Mouse (Mus musculus): ENCODE data around the gene F830045P16Rik. TPM values are rescaled to one million over a fixed set of nuclear protein-coding genes. Genes with fewer than 3 reads are reported as not detected.

Gene F830045P16Rik
- polyA plus RNA-seq, 1 experiment from 2014 or later = 0.10 TPM

DNA sequence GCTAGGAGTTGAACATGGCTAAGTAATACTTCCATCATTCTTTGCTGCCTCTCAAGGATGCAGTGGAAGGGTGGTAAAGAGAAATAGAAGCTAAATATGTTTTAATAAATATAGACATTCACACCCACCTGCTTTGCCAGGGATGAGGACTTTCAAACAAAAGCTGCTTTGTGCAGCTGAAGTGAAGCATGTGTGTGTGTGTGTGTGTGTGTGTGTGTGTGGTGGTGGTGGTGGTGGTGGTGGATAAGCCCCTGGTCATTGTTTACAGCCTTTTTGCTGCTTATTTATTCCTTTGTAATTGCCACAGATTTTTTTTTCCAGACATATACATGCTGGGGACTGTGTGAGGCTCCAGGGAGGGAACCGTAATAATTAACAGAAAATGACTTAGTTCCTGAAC is 524 bp upstream of the F830045P16Rik start:
- Histone ChIP-seq H3K27me3 (ENCODE audit: control insufficient read depth, insufficient read depth, low read length) (no peaks in the 10 kb centered on the region), H3K4me2 (no peak overlapping the region), H3K27ac (ENCODE audit: low read depth, low read length) (no peak overlapping the region), H3K4me1 (ENCODE audit: control insufficient read depth, insufficient read depth, low read length) (peaks cover 15% of the 10 kb centered on the region), H3K36me3 (ENCODE audit: control insufficient read depth, insufficient read depth, low read length) (no peaks in the 10 kb centered on the region), H3K9me3 (ENCODE audit: control insufficient read depth, low read length) (no peaks in the 10 kb centered on the region), H3K4me3 (ENCODE audit: low read depth, low read length) (no peak overlapping the region), H3K9ac (ENCODE audit: low read length) (peak overlapping the region; percentile 5; the same call in 1 of the 2 replicates)
- peak; percentile 82 for DNase-seq (ENCODE audit: low spot score, missing footprints)
- WGBS = 63% methylated on average over 1 of the region's 1 CpGs
- no peak for ATAC-seq (ENCODE audit: low FRiP score)

GRCm38 (mm10) chr2:129534886-129535591 is 1.4 kb downstream of the F830045P16Rik start:
- DNase-seq (ENCODE audit: low spot score, missing footprints) (peak; percentile 62), ATAC-seq (ENCODE audit: low FRiP score) (no peak)
- H3K9me3 ChIP-seq (ENCODE audit: control insufficient read depth, low read length) = no peaks in the 10 kb centered on the region
- peaks cover 15% of the 10 kb centered on the region for H3K4me1 ChIP-seq (ENCODE audit: control insufficient read depth, insufficient read depth, low read length)
- no peak overlapping the region for H3K4me2 ChIP-seq
- H3K4me3 ChIP-seq (ENCODE audit: low read depth, low read length) = no peak overlapping the region
- H3K27ac ChIP-seq (ENCODE audit: low read depth, low read length) = no peak overlapping the region
- H3K9ac ChIP-seq (ENCODE audit: low read length) = no peak overlapping the region
- no peaks in the 10 kb centered on the region for H3K36me3 ChIP-seq (ENCODE audit: control insufficient read depth, insufficient read depth, low read length)
- 49% methylated on average over 5 of the region's 5 CpGs for WGBS
- H3K27me3 ChIP-seq (ENCODE audit: control insufficient read depth, insufficient read depth, low read length) = no peaks in the 10 kb centered on the region

GRCm38 (mm10) chr2:129531890-129532289 is 4.5 kb downstream of the F830045P16Rik start:
- no peak overlapping the region for H3K9ac ChIP-seq (ENCODE audit: low read length)
- no peak overlapping the region for H3K4me2 ChIP-seq
- H3K4me3 ChIP-seq (ENCODE audit: low read depth, low read length) = no peak overlapping the region
- no peaks in the 10 kb centered on the region for H3K27me3 ChIP-seq (ENCODE audit: control insufficient read depth, insufficient read depth, low read length)
- 75% methylated on average over 2 of the region's 2 CpGs for WGBS
- ATAC-seq (ENCODE audit: low FRiP score) (no peak), DNase-seq (ENCODE audit: low spot score, missing footprints) (peak; percentile 35)
- no peaks in the 10 kb centered on the region for H3K9me3 ChIP-seq (ENCODE audit: control insufficient read depth, low read length)
- H3K27ac ChIP-seq (ENCODE audit: low read depth, low read length) = no peak overlapping the region
- H3K4me1 ChIP-seq (ENCODE audit: control insufficient read depth, insufficient read depth, low read length) = peaks cover 10% of the 10 kb centered on the region; the same call in 1 of the 2 replicates
- no peaks in the 10 kb centered on the region for H3K36me3 ChIP-seq (ENCODE audit: control insufficient read depth, insufficient read depth, low read length)

- no peak for DNase-seq (ENCODE audit: low spot score, missing footprints)
- Histone ChIP-seq H3K27me3 (ENCODE audit: control insufficient read depth, insufficient read depth, low read length) (no peaks in the 10 kb centered on the region), H3K36me3 (ENCODE audit: control insufficient read depth, insufficient read depth, low read length) (no peaks in the 10 kb centered on the region), H3K4me3 (ENCODE audit: low read depth, low read length) (no peak overlapping the region), H3K9ac (ENCODE audit: low read length) (no peak overlapping the region), H3K4me1 (ENCODE audit: control insufficient read depth, insufficient read depth, low read length) (peaks cover 7% of the 10 kb centered on the region; the same call in 1 of the 2 replicates), H3K27ac (ENCODE audit: low read depth, low read length) (no peak overlapping the region), H3K9me3 (ENCODE audit: control insufficient read depth, low read length) (no peaks in the 10 kb centered on the region), H3K4me2 (no peak overlapping the region)
- no peak for ATAC-seq (ENCODE audit: low FRiP score)
Measured at GRCm38 (mm10) chr2:129531102-129531501, 5.3 kb downstream of the F830045P16Rik start.

- Histone ChIP-seq H3K4me2 (no peak overlapping the region), H3K36me3 (ENCODE audit: control insufficient read depth, insufficient read depth, low read length) (no peaks in the 10 kb centered on the region), H3K27ac (ENCODE audit: low read depth, low read length) (no peak overlapping the region), H3K27me3 (ENCODE audit: control insufficient read depth, insufficient read depth, low read length) (no peaks in the 10 kb centered on the region), H3K4me3 (ENCODE audit: low read depth, low read length) (no peak overlapping the region), H3K9ac (ENCODE audit: low read length) (no peak overlapping the region), H3K4me1 (ENCODE audit: control insufficient read depth, insufficient read depth, low read length) (peaks cover 4% of the 10 kb centered on the region; the same call in 1 of the 2 replicates), H3K9me3 (ENCODE audit: control insufficient read depth, low read length) (no peaks in the 10 kb centered on the region)
- peak; percentile 79 for ATAC-seq (ENCODE audit: low FRiP score)
- 39% methylated on average over 14 of the region's 14 CpGs for WGBS
- peak; percentile 89 for DNase-seq (ENCODE audit: low spot score, missing footprints)
Measured at GRCm38 (mm10) chr2:129529297-129530209, 6.8 kb downstream of the F830045P16Rik start.

DNA sequence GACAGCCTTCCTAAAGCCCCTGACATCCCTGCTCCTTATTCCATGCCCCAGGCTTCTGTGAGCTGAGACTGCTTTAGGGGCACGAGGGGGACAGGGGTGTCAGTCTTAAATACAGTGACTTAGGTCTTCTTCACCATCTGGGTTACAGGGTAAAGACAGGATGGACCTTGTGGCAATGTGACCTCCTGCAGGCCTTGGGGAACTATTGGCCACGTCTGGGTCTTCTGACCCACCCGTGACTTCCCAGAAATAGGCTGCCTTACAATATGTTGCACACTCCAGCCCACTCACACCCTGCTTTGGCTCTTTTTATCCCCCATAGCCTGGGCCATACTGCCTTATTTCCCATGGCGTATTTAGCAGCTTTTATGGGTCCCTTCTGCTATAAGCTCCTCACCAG is 8.5 kb downstream of the F830045P16Rik start:
- WGBS = 91% methylated on average over 4 of the region's 4 CpGs
- H3K4me1 ChIP-seq (ENCODE audit: control insufficient read depth, insufficient read depth, low read length) = peaks cover 4% of the 10 kb centered on the region; the same call in 1 of the 2 replicates
- no peak for ATAC-seq (ENCODE audit: low FRiP score)
- no peak overlapping the region for H3K27ac ChIP-seq (ENCODE audit: low read depth, low read length)
- no peak overlapping the region for H3K9ac ChIP-seq (ENCODE audit: low read length)
- H3K4me3 ChIP-seq (ENCODE audit: low read depth, low read length) = no peak overlapping the region
- H3K4me2 ChIP-seq = no peak overlapping the region
- no peaks in the 10 kb centered on the region for H3K36me3 ChIP-seq (ENCODE audit: control insufficient read depth, insufficient read depth, low read length)
- no peak for DNase-seq (ENCODE audit: low spot score, missing footprints)
- H3K9me3 ChIP-seq (ENCODE audit: control insufficient read depth, low read length) = no peaks in the 10 kb centered on the region
- H3K27me3 ChIP-seq (ENCODE audit: control insufficient read depth, insufficient read depth, low read length) = no peaks in the 10 kb centered on the region

DNA sequence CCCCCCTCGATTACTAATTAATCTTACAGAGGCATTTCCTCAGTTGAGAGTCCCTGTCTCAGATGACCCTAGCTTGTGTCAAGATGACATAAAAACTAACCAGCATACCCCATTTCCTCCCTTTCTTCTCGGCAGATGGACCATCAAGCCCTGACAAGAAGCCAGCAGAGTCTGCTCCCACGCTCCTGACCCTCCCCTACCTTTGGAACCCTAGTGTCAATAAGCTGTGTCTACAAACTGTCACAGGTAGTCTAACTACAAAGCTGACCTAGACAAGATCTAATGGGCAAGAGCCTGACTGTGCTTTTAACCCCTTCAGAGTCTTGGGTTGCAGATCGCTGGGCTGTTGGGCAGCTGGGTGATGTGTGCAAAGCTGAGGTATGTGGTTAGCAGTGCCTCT is 10.1 kb downstream of the F830045P16Rik start:
- 94% methylated on average over 4 of the region's 4 CpGs for WGBS
- ATAC-seq (ENCODE audit: low FRiP score) = no peak
- H3K9ac ChIP-seq (ENCODE audit: low read length) = no peak overlapping the region

DNA sequence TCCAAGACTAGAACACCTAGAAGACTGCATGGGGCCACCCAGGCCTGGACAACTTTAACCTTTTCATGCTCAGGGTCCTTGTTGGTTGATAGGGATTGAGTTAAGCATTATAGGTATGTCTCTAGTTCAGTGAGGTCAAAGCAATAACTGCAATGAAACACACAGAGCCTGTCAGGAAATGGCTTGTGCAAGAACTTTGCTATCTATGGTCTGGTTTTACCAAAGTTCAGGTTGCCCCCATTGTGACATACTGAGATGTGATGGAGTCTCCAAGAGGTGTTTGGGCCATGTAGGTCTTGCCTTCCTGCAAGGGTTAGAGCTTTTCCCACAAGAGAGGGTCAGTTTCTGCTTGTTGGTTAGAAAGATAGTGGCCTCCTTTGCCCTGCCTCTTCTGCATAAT is 10.8 kb downstream of the F830045P16Rik start:
- Histone ChIP-seq H3K27ac (ENCODE audit: low read depth, low read length) (no peak overlapping the region), H3K27me3 (ENCODE audit: control insufficient read depth, insufficient read depth, low read length) (no peaks in the 10 kb centered on the region), H3K9me3 (ENCODE audit: control insufficient read depth, low read length) (no peaks in the 10 kb centered on the region), H3K9ac (ENCODE audit: low read length) (no peak overlapping the region), H3K36me3 (ENCODE audit: control insufficient read depth, insufficient read depth, low read length) (no peaks in the 10 kb centered on the region), H3K4me3 (ENCODE audit: low read depth, low read length) (no peak overlapping the region), H3K4me1 (ENCODE audit: control insufficient read depth, insufficient read depth, low read length) (peaks cover 4% of the 10 kb centered on the region; the same call in 1 of the 2 replicates), H3K4me2 (no peak overlapping the region)
- ATAC-seq (ENCODE audit: low FRiP score) (no peak), DNase-seq (ENCODE audit: low spot score, missing footprints) (peak; percentile 77)

More for the DNA sequence above, 10.1 kb downstream of the F830045P16Rik start:
- DNase-seq (ENCODE audit: low spot score, missing footprints) = peak; percentile 23
- Histone ChIP-seq H3K4me3 (ENCODE audit: low read depth, low read length) (no peak overlapping the region), H3K4me2 (no peak overlapping the region), H3K27ac (ENCODE audit: low read depth, low read length) (no peak overlapping the region), H3K9me3 (ENCODE audit: control insufficient read depth, low read length) (no peaks in the 10 kb centered on the region), H3K4me1 (ENCODE audit: control insufficient read depth, insufficient read depth, low read length) (peaks cover 4% of the 10 kb centered on the region; the same call in 1 of the 2 replicates), H3K36me3 (ENCODE audit: control insufficient read depth, insufficient read depth, low read length) (no peaks in the 10 kb centered on the region), H3K27me3 (ENCODE audit: control insufficient read depth, insufficient read depth, low read length) (no peaks in the 10 kb centered on the region)

GRCm38 (mm10) chr2:129518526-129518925 is 17.9 kb downstream of the F830045P16Rik start:
- ATAC-seq (ENCODE audit: low FRiP score) (no peak), DNase-seq (ENCODE audit: low spot score, missing footprints) (peak; percentile 59)
- H3K4me3 ChIP-seq (ENCODE audit: low read depth, low read length) = no peak overlapping the region
- peaks cover 5% of the 10 kb centered on the region; the same call in 1 of the 2 replicates for H3K4me1 ChIP-seq (ENCODE audit: control insufficient read depth, insufficient read depth, low read length)
- H3K36me3 ChIP-seq (ENCODE audit: control insufficient read depth, insufficient read depth, low read length) = no peaks in the 10 kb centered on the region
- H3K27me3 ChIP-seq (ENCODE audit: control insufficient read depth, insufficient read depth, low read length) = no peaks in the 10 kb centered on the region
- WGBS = 56% methylated on average over 3 of the region's 3 CpGs
- H3K4me2 ChIP-seq = no peak overlapping the region
- no peak overlapping the region for H3K9ac ChIP-seq (ENCODE audit: low read length)
- H3K9me3 ChIP-seq (ENCODE audit: control insufficient read depth, low read length) = no peaks in the 10 kb centered on the region
- no peak overlapping the region for H3K27ac ChIP-seq (ENCODE audit: low read depth, low read length)
